Mouse (Mus musculus): ENCODE measurements around the gene 4933402D24Rik. TPM values are rescaled to one million over a fixed set of nuclear protein-coding genes. Genes with fewer than 3 reads are reported as not detected.

4933402D24Rik gene
- polyA plus RNA-seq, 1 experiment, result not detected

DNA sequence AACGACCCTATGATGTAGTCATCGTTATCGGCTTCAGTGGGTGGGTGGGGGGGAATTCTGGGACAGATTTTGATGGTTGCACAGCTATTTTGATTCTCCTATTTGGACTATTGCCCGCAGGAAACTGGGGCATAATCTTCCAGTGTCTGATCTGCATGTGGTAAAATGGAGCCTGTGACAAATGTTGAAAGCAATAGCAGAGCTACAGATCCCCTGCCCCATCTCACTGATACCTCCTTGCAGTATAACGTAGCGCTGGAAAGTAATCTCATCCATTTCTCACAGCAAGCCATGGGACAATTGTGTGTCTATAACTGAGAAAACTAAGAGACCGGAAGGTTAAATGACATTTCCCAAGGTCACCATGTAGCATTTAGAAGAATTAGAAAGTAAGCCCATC, 4.7 kb downstream of the 4933402D24Rik start:
- Histone ChIP-seq H3K4me1 (ENCODE audit: control insufficient read depth, insufficient read depth, low read length) (no peaks in the 10 kb centered on the region), H3K27ac (ENCODE audit: control insufficient read depth, insufficient read depth, low read depth, low read length, poor library complexity) (no peak overlapping the region), H3K4me3 (replicated peaks; ENCODE audit: control insufficient read depth, low read depth, low read length) (no peak overlapping the region)
- WGBS, result 79% methylated on average over 7 of the region's 7 CpGs
- TF ChIP-seq POLR2A (IDR thresholded peaks at IDR 0.05; ENCODE audit: borderline replicate concordance, control insufficient read depth, low read depth, low read length) (no peak), CTCF (IDR thresholded peaks at IDR 0.05; ENCODE audit: control insufficient read depth, insufficient read depth, low read length) (no peak)

DNA sequence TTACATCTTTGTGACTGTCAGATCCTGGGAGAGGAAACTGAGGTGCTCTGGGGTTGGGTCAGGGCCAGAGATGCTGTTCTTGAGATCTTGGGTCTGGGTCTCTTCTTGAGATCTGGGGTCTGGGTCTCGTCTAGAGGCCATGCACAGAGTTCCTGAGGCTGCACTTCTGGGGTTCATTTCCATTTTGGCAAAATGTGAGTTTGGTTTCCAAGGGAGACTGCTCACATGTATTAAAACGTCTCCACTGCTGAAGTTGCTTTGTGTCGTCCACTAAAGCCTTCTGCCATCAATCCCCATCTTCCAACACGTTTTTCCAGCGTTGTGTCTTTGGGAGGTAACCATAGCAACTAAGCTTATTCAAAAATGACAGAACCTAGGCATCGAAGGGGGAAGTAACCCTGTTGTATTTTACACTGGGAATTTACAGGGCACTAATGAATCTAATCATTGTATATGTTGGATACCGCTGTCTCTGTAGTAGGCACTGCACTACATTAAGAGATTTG, 5.1 kb downstream of the 4933402D24Rik start:
- Histone ChIP-seq H3K4me1 (ENCODE audit: control insufficient read depth, insufficient read depth, low read length) (no peaks in the 10 kb centered on the region), H3K27ac (ENCODE audit: control insufficient read depth, insufficient read depth, low read depth, low read length, poor library complexity) (no peak overlapping the region), H3K4me3 (replicated peaks; ENCODE audit: control insufficient read depth, low read depth, low read length) (no peak overlapping the region)
- no peak for TF ChIP-seq CTCF (IDR thresholded peaks at IDR 0.05; ENCODE audit: control insufficient read depth, insufficient read depth, low read length)
- TF ChIP-seq POLR2A (IDR thresholded peaks at IDR 0.05; ENCODE audit: borderline replicate concordance, control insufficient read depth, low read depth, low read length), result no peak
- WGBS, result 64% methylated on average over 7 of the region's 7 CpGs

DNA sequence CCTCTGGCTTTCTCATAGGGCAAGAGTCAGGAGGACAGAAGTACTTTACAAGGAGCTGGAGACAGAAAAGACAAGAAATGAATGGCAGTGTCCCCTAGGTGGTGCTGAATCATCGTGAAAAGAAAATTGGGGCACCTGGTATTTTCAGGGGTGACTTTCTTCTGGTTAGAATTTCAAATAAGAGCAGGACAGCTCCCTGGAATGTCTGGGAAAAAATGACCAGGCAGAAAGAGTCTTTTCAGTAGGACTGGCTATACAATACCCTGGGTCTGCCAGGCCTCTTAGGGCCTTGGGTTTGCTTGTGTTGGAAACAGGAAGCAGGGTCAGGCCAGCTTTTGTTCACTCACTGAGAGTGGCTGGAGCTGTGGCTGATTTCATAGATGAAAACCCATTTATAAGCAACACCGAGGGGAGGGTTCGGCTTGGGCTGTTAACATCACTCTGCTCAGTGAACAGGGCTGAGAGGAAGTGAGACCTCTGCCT, 5.8 kb downstream of the 4933402D24Rik start:
- TF ChIP-seq POLR2A (IDR thresholded peaks at IDR 0.05; ENCODE audit: borderline replicate concordance, control insufficient read depth, low read depth, low read length), result no peak
- no peak for TF ChIP-seq CTCF (IDR thresholded peaks at IDR 0.05; ENCODE audit: control insufficient read depth, insufficient read depth, low read length)
- no peak overlapping the region for H3K4me3 ChIP-seq (replicated peaks; ENCODE audit: control insufficient read depth, low read depth, low read length)
- WGBS, result 4% methylated on average over 3 of the region's 3 CpGs

DNA sequence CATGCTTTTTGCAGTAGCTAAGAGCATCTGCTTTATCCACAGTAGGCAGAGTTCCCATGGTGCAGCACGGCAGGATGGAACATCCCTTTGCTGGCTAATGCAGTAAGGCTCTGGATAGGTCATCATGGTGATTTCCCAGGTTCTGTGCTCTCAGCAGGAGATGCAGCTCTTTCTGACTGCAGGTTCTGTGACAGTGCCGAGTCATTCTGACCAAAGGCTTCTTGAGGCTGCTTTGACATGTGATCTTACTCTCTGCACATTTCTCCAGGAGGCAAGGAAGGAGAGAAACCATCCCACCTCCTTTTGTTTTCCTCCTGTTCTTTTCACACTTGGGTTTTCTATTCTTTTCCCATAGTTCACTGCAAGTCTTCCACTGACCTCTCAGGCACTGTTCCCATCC, 13.1 kb downstream of the 4933402D24Rik start:
- no peaks in the 10 kb centered on the region for H3K4me1 ChIP-seq (ENCODE audit: control insufficient read depth, insufficient read depth, low read length)
- WGBS, result 50% methylated on average over 2 of the region's 2 CpGs
- no peak for TF ChIP-seq POLR2A (IDR thresholded peaks at IDR 0.05; ENCODE audit: borderline replicate concordance, control insufficient read depth, low read depth, low read length)
- TF ChIP-seq CTCF (IDR thresholded peaks at IDR 0.05; ENCODE audit: control insufficient read depth, insufficient read depth, low read length), result no peak
- H3K27ac ChIP-seq (ENCODE audit: control insufficient read depth, insufficient read depth, low read depth, low read length, poor library complexity), result no peak overlapping the region
- H3K4me3 ChIP-seq (replicated peaks; ENCODE audit: control insufficient read depth, low read depth, low read length), result no peak overlapping the region

More for the DNA sequence above, 5.8 kb downstream of the 4933402D24Rik start:
- no peaks in the 10 kb centered on the region for H3K4me1 ChIP-seq (ENCODE audit: control insufficient read depth, insufficient read depth, low read length)
- H3K27ac ChIP-seq (ENCODE audit: control insufficient read depth, insufficient read depth, low read depth, low read length, poor library complexity), result no peak overlapping the region

DNA sequence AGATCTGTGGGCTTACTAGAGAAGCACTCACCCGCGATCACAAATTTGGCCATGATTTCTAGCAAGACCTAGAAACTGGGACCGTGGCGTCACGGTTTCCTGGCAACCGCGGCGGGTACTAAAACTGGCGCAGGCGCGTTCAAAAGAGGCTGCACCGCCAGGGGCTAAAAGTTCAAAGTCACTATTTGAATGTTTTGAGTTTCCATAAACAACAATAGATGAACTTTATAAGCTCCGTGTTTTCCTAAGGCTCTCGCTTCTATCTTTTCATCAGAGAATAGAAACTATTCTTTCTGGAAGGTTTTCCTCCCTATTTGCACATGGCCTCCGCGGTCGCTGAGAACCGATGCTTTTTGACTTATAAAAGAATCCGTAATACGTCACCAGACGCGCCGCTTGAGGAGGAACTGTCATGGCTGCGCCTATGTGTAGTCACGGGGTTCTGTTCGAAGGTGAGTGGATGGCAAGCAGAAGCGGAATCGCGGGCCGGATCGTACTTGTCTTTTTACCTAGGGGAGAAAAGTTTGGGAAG, 38.8 kb downstream of the 4933402D24Rik start, which contains the start of the genes Mdh1b and Fastkd2:
Mdh1b (minus strand) TSS at position 79 of the 532 bp plus-strand sequence.
Fastkd2 (plus strand) TSS at position 375 of the 532 bp plus-strand sequence.
- Histone ChIP-seq H3K27ac (ENCODE audit: control insufficient read depth, insufficient read depth, low read depth, low read length, poor library complexity) (no peak within 1 kb of the TSS), H3K4me3 (replicated peaks; ENCODE audit: control insufficient read depth, low read depth, low read length) (peak within 1 kb of the TSS; percentile 81), H3K4me1 (ENCODE audit: control insufficient read depth, insufficient read depth, low read length) (no peaks in the 10 kb centered on the region)
- TF ChIP-seq CTCF (IDR thresholded peaks at IDR 0.05; ENCODE audit: control insufficient read depth, insufficient read depth, low read length) (no peak), POLR2A (IDR thresholded peaks at IDR 0.05; ENCODE audit: borderline replicate concordance, control insufficient read depth, low read depth, low read length) (no peak)
- under 1% methylated on average over 31 of the region's 31 CpGs for WGBS

DNA sequence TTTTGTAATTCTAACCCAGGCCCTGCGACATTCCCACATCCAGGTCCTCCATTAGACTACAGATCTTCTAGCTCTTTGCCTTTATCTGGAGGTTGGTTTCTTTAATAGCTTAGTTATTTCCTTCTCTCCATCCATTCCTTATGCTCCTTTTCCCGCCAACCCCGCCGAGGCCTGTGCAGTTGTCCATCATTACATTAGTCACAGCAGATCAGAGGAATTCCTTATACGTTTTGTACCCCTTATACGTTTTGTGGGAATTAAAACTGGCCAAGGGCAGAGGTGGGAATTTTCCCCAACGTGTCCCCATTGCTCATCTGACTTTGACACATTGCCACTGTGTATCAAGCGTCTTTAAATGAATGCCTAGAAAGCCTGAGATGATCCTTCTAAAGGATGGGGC, 39.3 kb downstream of the 4933402D24Rik start:
- no peak for TF ChIP-seq POLR2A (IDR thresholded peaks at IDR 0.05; ENCODE audit: borderline replicate concordance, control insufficient read depth, low read depth, low read length)
- 67% methylated on average over 8 of the region's 8 CpGs for WGBS

DNA sequence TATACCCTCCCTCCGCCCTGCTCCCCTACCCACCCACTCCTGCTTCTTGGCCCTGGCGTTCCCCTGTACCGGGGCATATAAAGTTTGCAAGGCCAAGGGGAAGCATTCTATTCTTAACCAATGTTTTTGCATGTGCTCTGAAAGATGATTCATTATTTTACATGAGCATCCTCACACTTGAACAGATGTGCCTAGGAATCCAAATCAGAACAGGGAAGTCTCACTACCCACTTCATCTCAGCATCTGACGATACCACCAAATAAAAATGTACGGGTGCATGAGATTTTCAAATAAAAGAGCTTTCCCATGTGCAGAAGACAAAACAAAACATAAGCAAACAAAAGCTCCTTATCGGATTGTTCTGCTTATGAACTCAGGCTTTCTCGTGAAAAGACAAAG, 48.9 kb downstream of the 4933402D24Rik start:
- TF ChIP-seq CTCF (IDR thresholded peaks at IDR 0.05; ENCODE audit: control insufficient read depth, insufficient read depth, low read length) (no peak), POLR2A (IDR thresholded peaks at IDR 0.05; ENCODE audit: borderline replicate concordance, control insufficient read depth, low read depth, low read length) (no peak)
- H3K27ac ChIP-seq (ENCODE audit: control insufficient read depth, insufficient read depth, low read depth, low read length, poor library complexity), result no peak overlapping the region
- WGBS, result 79% methylated on average over 7 of the region's 7 CpGs
- no peak overlapping the region for H3K4me3 ChIP-seq (replicated peaks; ENCODE audit: control insufficient read depth, low read depth, low read length)
- H3K4me1 ChIP-seq (ENCODE audit: control insufficient read depth, insufficient read depth, low read length), result no peaks in the 10 kb centered on the region

More for the DNA sequence above, 39.3 kb downstream of the 4933402D24Rik start:
- no peaks in the 10 kb centered on the region for H3K4me1 ChIP-seq (ENCODE audit: control insufficient read depth, insufficient read depth, low read length)
- H3K27ac ChIP-seq (ENCODE audit: control insufficient read depth, insufficient read depth, low read depth, low read length, poor library complexity), result no peak overlapping the region
- H3K4me3 ChIP-seq (replicated peaks; ENCODE audit: control insufficient read depth, low read depth, low read length), result peak overlapping the region; percentile 81

DNA sequence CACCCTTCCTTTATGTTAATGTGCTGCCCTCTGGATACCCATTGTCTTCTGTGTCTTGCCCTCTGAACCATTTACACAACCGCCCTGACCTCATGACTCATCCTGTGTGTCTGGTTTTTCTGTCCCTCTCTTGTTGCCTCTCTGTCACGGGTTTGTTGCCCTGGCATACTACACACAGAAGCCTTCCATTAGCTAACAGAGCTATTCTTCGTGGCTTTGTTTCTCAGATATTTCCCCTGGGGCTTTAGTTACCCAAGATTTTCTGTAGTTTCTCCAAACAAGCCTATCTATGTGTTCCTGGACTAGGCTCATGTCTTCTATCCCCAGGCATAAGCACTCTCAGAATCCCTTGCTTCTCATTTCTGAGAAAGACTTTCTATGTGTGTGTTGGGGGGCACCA, 60.2 kb downstream of the 4933402D24Rik start:
- Histone ChIP-seq H3K27ac (ENCODE audit: control insufficient read depth, insufficient read depth, low read depth, low read length, poor library complexity) (no peak overlapping the region), H3K4me3 (replicated peaks; ENCODE audit: control insufficient read depth, low read depth, low read length) (no peak overlapping the region), H3K4me1 (ENCODE audit: control insufficient read depth, insufficient read depth, low read length) (no peaks in the 10 kb centered on the region)
- TF ChIP-seq CTCF (IDR thresholded peaks at IDR 0.05; ENCODE audit: control insufficient read depth, insufficient read depth, low read length), result no peak
- WGBS, result 68% methylated on average over 3 of the region's 3 CpGs

DNA sequence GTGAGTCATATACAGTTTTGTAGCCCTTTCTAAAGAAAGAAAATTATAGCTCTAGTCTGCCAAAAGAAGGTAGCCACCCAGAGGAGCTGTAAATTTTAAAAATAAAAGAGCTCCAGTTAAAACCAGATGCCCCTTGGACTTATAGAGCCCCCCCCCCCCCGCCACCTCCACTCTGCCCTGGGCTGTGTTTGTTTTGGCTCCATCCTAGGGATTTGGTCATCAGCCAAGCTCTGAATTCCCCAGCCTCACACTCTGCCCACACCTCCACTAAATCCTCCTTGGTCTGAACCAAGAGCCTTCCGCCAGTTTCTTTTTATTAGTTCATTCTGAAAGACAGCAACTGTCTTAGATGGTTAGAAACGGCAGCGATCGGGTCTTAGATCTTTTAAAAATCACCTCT, 63.3 kb downstream of the 4933402D24Rik start:
- 83% methylated on average over 5 of the region's 5 CpGs for WGBS
- no peak for TF ChIP-seq POLR2A (IDR thresholded peaks at IDR 0.05; ENCODE audit: borderline replicate concordance, control insufficient read depth, low read depth, low read length)
- no peak for TF ChIP-seq CTCF (IDR thresholded peaks at IDR 0.05; ENCODE audit: control insufficient read depth, insufficient read depth, low read length)
- no peak overlapping the region for H3K4me3 ChIP-seq (replicated peaks; ENCODE audit: control insufficient read depth, low read depth, low read length)
- H3K4me1 ChIP-seq (ENCODE audit: control insufficient read depth, insufficient read depth, low read length), result no peaks in the 10 kb centered on the region
- no peak overlapping the region for H3K27ac ChIP-seq (ENCODE audit: control insufficient read depth, insufficient read depth, low read depth, low read length, poor library complexity)

Other genes starting within 250 kb of the 4933402D24Rik start
- gene Gm39653, start 153.3 kb downstream of the 4933402D24Rik start, polyA plus RNA-seq (2011; ENCODE audit: insufficient read depth, insufficient read length, low replicate concordance, missing spikeins), result not detected in 2 replicates
- gene Dytn, start 82.3 kb downstream of the 4933402D24Rik start, polyA plus RNA-seq (2011; ENCODE audit: insufficient read depth, insufficient read length, low replicate concordance, missing spikeins), result not detected in 2 replicates
- gene Mdh1b, start 38.9 kb downstream of the 4933402D24Rik start, polyA plus RNA-seq (2011; ENCODE audit: insufficient read depth, insufficient read length, low replicate concordance, missing spikeins), result not detected in 2 replicates
- 16.2 and 25.6 TPM in 2 replicates for gene Fastkd2, start 38.7 kb downstream of the 4933402D24Rik start, polyA plus RNA-seq (2011; ENCODE audit: insufficient read depth, insufficient read length, low replicate concordance, missing spikeins)